Mouse (Mus musculus) left cerebral cortex, postnatal 10 days (tissue): Measurements from ENCODE around the gene Lsm12. TPM values are rescaled to one million over a fixed set of nuclear protein-coding genes. Genes with fewer than 3 reads are reported as not detected.

Source experiments
- DNase-seq, 2 experiments: peaks; one replicate each; pipeline ENCODE4 v3.0.0; 2021 to 2022; ENCODE audit warnings: low spot score in 2 of 2, mixed read lengths in 1 of 2; ENCODE audit errors: extremely low spot score in 1 of 2
- intact Hi-C: fragments of 180-260 bp; cut with DNase I; formaldehyde crosslinking; loops from one replicate; pipeline ENCODE4 v1.15.1; 2025
- microRNA-seq: library from miRNA; unstranded; fragments of <30 nt; microRNA quantifications from one replicate; pipeline ENCODE4 v1.2.0, GENCODE M21; 2022
- total RNA-seq, 2 experiments: library from RNA; stranded (reverse); gene quantifications; 2 replicates each; pipeline ENCODE4 v1.2.3; 2021

The Lsm12 gene
- total RNA-seq, 2 experiments from 2014 or later = 67.6 to 72.3 TPM

- intact Hi-C loops = no loop called here
Observed at GRCm38 (mm10) chr11:102145471-102146001, 39.6 kb downstream of the Lsm12 start, which contains the start of gene Nags. Nags (plus strand) TSS chr11:102145513.

DNA sequence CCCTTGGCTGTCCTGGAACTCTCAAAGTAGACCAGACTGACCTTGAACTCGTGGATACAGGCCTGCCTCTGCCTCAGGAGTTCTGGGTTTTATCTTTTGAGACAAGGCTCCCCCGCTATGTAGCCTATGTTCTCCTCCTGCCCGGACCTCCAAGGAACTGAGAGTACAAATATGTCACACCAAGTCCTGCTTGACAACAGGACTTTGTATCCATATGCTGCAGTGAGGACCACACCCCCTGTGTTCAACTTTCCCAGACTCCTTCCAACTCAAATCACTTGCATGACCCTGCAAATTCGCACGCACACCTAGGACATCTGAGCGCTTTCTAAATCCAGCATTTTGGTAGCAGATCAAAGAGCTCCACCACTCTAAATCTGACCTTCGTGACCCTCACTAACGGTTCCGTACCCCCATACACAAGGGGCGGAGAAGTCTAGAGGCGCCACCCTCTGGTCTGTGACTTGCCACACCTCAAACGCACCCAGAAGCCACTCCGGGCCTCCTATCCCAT, 40.1 kb downstream of the Lsm12 start:
- DNase-seq = no peak
- intact Hi-C loops = no loop called here

More at GRCm38 (mm10) chr11:102145471-102146001, 39.6 kb downstream of the Lsm12 start, which contains the start of gene Nags:
- no peak for DNase-seq

DNA sequence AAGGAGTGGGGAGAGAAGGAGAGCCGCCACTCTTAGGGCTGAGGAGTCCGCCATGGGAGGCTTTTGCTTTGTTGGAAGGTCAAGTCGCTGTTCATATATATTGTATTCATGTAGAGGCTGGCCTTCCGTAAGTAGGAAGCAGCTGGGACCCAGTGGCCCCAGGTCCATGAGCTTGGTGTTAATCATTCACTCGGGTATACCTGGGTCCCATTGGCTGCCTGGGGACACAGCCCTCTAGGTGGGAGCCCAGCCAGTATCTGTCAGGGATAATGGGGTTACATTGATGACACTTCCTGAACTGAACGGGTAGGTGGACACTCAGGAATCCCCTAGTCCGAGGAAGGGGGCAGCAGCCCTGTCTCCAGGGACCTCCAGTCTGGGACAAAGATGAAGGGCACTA, 42.7 kb downstream of the Lsm12 start:
- intact Hi-C loops = no loop called here
- DNase-seq = no peak

GRCm38 (mm10) chr11:102140508-102140907, 44.6 kb downstream of the Lsm12 start:
- DNase-seq = peak in 1 of 2 experiments; percentile 63
- intact Hi-C loops = no loop called here

- intact Hi-C loops = loop anchor here (1.0 to 5.0 kb wide), 3 partner anchors 36 to 152 kb away; partner anchors contain the start of gene Dusp3
- peak; percentile 70 to 80 for DNase-seq
Observed at GRCm38 (mm10) chr11:102138447-102138740, 46.7 kb downstream of the Lsm12 start.

DNA sequence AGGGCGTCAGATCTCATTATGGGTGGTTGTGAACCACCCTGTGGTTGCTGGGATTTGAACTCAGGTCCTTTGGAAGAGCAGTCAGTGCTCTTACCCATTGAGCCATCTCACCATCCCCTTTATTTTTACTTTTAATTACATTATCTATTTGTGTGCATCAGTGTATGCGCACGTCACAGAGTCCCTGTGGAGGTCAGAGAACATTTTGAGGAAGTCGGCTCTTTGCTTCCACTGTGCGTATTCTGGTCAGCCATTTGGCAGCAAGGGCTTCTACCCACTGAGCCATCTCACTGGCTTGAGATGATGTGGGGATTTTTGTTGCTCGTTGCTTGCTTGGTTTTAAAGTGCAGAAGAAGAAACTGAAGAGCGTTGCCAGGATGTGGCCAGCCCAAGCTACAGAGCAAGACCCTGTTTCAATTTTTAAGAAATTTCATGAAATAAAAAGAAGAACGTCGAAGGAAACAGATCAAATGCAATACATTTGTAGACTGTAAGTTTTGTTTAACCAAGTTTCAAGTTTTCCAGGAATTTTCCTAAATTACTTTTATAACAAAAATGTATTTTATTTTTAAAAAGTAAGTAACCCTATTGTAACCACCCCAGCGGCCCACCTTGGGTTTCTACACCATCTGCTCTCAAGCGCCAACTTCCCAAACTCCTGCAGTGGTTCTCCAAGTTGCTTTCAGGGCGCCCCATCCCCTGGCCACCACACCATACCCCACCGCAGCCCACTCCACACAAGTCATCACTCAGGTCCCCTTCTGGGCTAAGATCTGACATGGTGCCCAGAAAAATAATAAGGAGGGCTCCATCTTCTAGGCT, 47.3 kb downstream of the Lsm12 start:
- DNase-seq = no peak
- intact Hi-C loops = loop anchor here (1.0 to 5.0 kb wide), 3 partner anchors 36 to 151 kb away; partner anchors contain the start of gene Dusp3

DNA sequence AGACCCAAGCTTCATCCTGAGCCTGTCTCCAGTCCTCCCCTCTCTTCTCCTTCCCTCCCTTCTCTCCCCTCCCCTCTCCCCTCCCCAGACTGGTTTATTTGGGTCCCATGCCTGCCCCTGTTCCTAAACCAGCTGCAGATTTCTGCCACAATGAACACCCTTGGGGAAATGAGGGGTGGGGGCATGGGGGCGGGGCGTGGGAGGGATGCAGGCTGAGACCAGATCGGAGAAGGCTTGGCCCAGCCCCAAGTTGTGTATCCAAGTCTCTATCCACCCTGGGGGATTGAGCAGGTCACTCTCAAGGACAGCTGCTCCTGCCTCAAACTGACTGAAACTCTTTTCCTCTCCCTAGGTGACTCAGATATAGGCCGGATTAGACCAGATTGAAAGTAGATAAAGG, 50.6 kb downstream of the Lsm12 start:
- no peak for DNase-seq
- intact Hi-C loops = no loop called here

DNA sequence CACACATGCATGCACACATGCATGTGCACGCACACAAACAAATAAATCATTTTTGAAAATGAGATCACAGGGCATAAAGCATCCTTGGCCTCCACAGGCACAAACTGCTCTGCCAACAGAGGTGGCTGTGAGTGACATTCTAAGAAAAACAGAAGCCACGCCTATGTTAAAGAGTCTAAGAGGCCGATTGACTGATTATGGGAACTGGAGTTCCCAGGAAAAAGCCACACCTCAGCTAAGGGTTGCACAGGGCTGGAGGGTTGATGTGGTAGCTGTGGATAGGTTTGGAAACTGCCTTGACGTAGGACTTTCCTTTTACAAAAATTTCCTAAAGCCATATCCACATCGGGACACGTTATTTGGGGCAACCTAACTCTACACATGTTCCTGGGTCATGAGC, 67.7 kb downstream of the Lsm12 start:
- intact Hi-C loops = no loop called here
- DNase-seq = no peak

GRCm38 (mm10) chr11:102116241-102116640, 68.9 kb downstream of the Lsm12 start:
- intact Hi-C loops = no loop called here
- DNase-seq = no peak

Small RNA genes lying within 50 kb of the gene (microRNA-seq; reads per million reads assigned to microRNA genes)
- 3.2 reads per million, percentile 4 among the genes with 10 or more reads in this experiment for gene Mir8101

Other genes with a start within 250 kb of the Lsm12 start
- not detected for gene Sost, start 218.3 kb downstream of the Lsm12 start, total RNA-seq
- gene Cfap97d1, start 201.0 kb downstream of the Lsm12 start, total RNA-seq = not detected
- 100 to 1,000 TPM; 138 to 142 TPM for gene Dusp3, start 198.3 kb downstream of the Lsm12 start, total RNA-seq
- 10 to 100 TPM; 34.1 to 36.3 TPM for gene Mpp3, start 156.8 kb downstream of the Lsm12 start, total RNA-seq
- not detected for gene Cd300lg, start 143.8 kb downstream of the Lsm12 start, total RNA-seq
- 100 to 1,000 TPM; 103 to 107 TPM for gene Mpp2, start 96.8 kb downstream of the Lsm12 start, total RNA-seq
- not detected for gene Ppy, start 84.0 kb downstream of the Lsm12 start, total RNA-seq
- gene Pyy, start 77.5 kb downstream of the Lsm12 start, total RNA-seq = not detected
- gene Nags, start 39.8 kb downstream of the Lsm12 start, total RNA-seq = under 1 TPM in 1 of 2 experiments, not detected in 1; 0.20 TPM
- 10 to 100 TPM; 24.3 to 24.4 TPM for gene Tmem101, start 28.9 kb downstream of the Lsm12 start, total RNA-seq
- gene G6pc3, start 4.3 kb upstream of the Lsm12 start, total RNA-seq = 10 to 100 TPM; 43.8 to 45.0 TPM
- gene Hdac5, start 44.9 kb upstream of the Lsm12 start, total RNA-seq = 100 to 1,000 TPM; 190 TPM
- gene BC030867, start 63.6 kb upstream of the Lsm12 start, total RNA-seq = under 1 TPM; 0.83 to 0.99 TPM
- under 1 TPM; 0.49 to 0.71 TPM for gene Asb16, start 83.4 kb upstream of the Lsm12 start, total RNA-seq
- gene Tmub2, start 99.6 kb upstream of the Lsm12 start, total RNA-seq = 10 to 100 TPM; 61.2 to 64.4 TPM
- gene Atxn7l3, start 111.3 kb upstream of the Lsm12 start, total RNA-seq = 100 to 1,000 TPM; 187 TPM
- 100 to 1,000 TPM in 1 of 2 experiments, 10 to 100 TPM in 1; 97.0 to 100 TPM for gene Ubtf, start 134.4 kb upstream of the Lsm12 start, total RNA-seq
- gene Slc4a1, start 180.9 kb upstream of the Lsm12 start, total RNA-seq = 1 to 10 TPM in 1 of 2 experiments, under 1 TPM in 1; 0.47 to 1.2 TPM
- 100 to 1,000 TPM; 329 to 332 TPM for gene Rundc3a, start 208.1 kb upstream of the Lsm12 start, total RNA-seq
- 10 to 100 TPM; 64.8 to 66.7 TPM for gene Slc25a39, start 222.7 kb upstream of the Lsm12 start, total RNA-seq
- gene Grn, start 245.0 kb upstream of the Lsm12 start, total RNA-seq = 10 to 100 TPM; 79.2 to 79.4 TPM